Mouse (Mus musculus) hindbrain, embryonic 14.5 days (tissue): ENCODE data around the gene Baz2a. TPM values are rescaled to one million over a fixed set of nuclear protein-coding genes. Genes with fewer than 3 reads are reported as not detected.
"Not testable (repeated sequence)": the region's sequence is repeated elsewhere in the genome, so short reads cannot be mapped to it uniquely, and the experiment has no call there.

ENCODE experiments used
- ATAC-seq: fragments of 200-750 bp; cut with Nextera tagmentation; 2 replicates; pipeline ENCODE4 v1.8.0; 2017; ENCODE audit warnings: moderate number of reproducible peaks, mild to moderate bottlenecking, moderate TSS enrichment, moderate library complexity; ENCODE audit not compliant: low FRiP score
- DNase-seq: peaks from one replicate; pipeline ENCODE4 v3.0.0-alpha.2; 2015; ENCODE audit warnings: low spot score
- H3K27ac ChIP-seq: fragments of 300-500 bp; sonication (generic); 2 replicates; pipeline ENCODE4 v1.5.1; 2014; ENCODE audit warnings: mild to moderate bottlenecking, moderate library complexity
- H3K27me3 ChIP-seq: fragments of 300-500 bp; sonication (generic); 2 replicates; pipeline ENCODE4 v1.6.1; 2014; ENCODE audit warnings: mild to moderate bottlenecking, low read length, mixed read lengths; ENCODE audit not compliant: control insufficient read depth, insufficient read depth
- H3K36me3 ChIP-seq: fragments of 300-500 bp; sonication (generic); replicated peaks from 2 replicates; pipeline ENCODE4 v1.6.1; 2014; ENCODE audit not compliant: control insufficient read depth, insufficient read depth
- H3K4me1 ChIP-seq: fragments of 300-500 bp; sonication (generic); replicated peaks from 2 replicates; pipeline ENCODE4 v1.6.1; 2014; ENCODE audit warnings: antibody characterized with exemption, low read length, mixed read lengths; ENCODE audit not compliant: control insufficient read depth, insufficient read depth
- H3K4me2 ChIP-seq: fragments of 300-500 bp; sonication (generic); replicated peaks from 2 replicates; pipeline ENCODE4 v1.6.1; 2014; ENCODE audit warnings: mild to moderate bottlenecking, moderate library complexity
- H3K4me3 ChIP-seq: fragments of 300-500 bp; sonication (generic); replicated peaks from 2 replicates; pipeline ENCODE4 v1.5.1; 2014; ENCODE audit warnings: mild to moderate bottlenecking, low read length
- H3K9ac ChIP-seq: fragments of 300-500 bp; sonication (generic); 2 replicates; pipeline ENCODE4 v1.6.1; 2014
- H3K9me3 ChIP-seq: fragments of 300-500 bp; sonication (generic); 2 replicates; pipeline ENCODE4 v1.6.1; 2016; ENCODE audit warnings: low read length; ENCODE audit not compliant: control insufficient read depth
- WGBS: fragments of 180-500 bp; shearing (Covaris S2); extraction: QIAGEN DNeasy Blood & Tissue Kit; methylation state at CpG from one replicate; pipeline ENCODE4 v1.1.7; 2014; 5-methylcytosine and 5-hydroxymethylcytosine counted together
- polyA plus RNA-seq: library from polyadenylated mRNA; unstranded; fragments of >200 nt; fragmentation: Nextera tagmentation; extraction: Ambion mirVana; gene quantifications from 2 replicates; pipeline ENCODE4 v1.2.1, GENCODE M21; 2014

The Baz2a gene
- polyA plus RNA-seq, 1 experiment from 2014 or later = 19.0 TPM

GRCm38 (mm10) chr10:128078269-128078668 lies 13.1 kb upstream of the Baz2a start:
- DNase-seq, H3K9me3 ChIP-seq, H3K27ac ChIP-seq, H3K9ac ChIP-seq, H3K4me1 ChIP-seq, ATAC-seq, H3K4me3 ChIP-seq, H3K4me2 ChIP-seq, H3K27me3 ChIP-seq: not testable (repeated sequence)
- H3K36me3 ChIP-seq = peaks cover 39% of the 10 kb centered on the region
- 86% methylated on average over 5 of the region's 5 CpGs for WGBS

- H3K9me3 ChIP-seq = no peaks in the 10 kb centered on the region
- ATAC-seq (no peak), DNase-seq (no peak)
- peaks cover 28% of the 10 kb centered on the region for H3K36me3 ChIP-seq
- no peak overlapping the region for H3K4me2 ChIP-seq
- H3K27ac ChIP-seq = no peak overlapping the region
- peaks cover 15% of the 10 kb centered on the region for H3K4me1 ChIP-seq
- no peak overlapping the region for H3K4me3 ChIP-seq
- 88% methylated on average over 1 of the region's 1 CpGs for WGBS
- H3K9ac ChIP-seq = no peak overlapping the region
- no peaks in the 10 kb centered on the region for H3K27me3 ChIP-seq
Observed at GRCm38 (mm10) chr10:128080496-128080895, 10.9 kb upstream of the Baz2a start.

GRCm38 (mm10) chr10:128081807-128082476 lies 9.4 kb upstream of the Baz2a start:
- peak overlapping the region; percentile 81; the same call in 1 of the 2 replicates for H3K27ac ChIP-seq
- H3K4me3 ChIP-seq = peak overlapping the region; percentile 85
- 64% methylated on average over 6 of the region's 6 CpGs for WGBS
- H3K9me3 ChIP-seq = no peaks in the 10 kb centered on the region
- H3K4me2 ChIP-seq = peak overlapping the region; percentile 64
- peaks cover 36% of the 10 kb centered on the region for H3K36me3 ChIP-seq
- ATAC-seq (no peak), DNase-seq (no peak)
- no peaks in the 10 kb centered on the region for H3K27me3 ChIP-seq
- H3K9ac ChIP-seq = peak overlapping the region; percentile 63
- H3K4me1 ChIP-seq = peaks cover 15% of the 10 kb centered on the region

GRCm38 (mm10) chr10:128082477-128082808 lies 8.9 kb upstream of the Baz2a start:
- Histone ChIP-seq H3K9me3 (no peaks in the 10 kb centered on the region), H3K9ac (peak overlapping the region; percentile 63), H3K27me3 (no peaks in the 10 kb centered on the region), H3K4me1 (peaks cover 15% of the 10 kb centered on the region), H3K27ac (peak overlapping the region; percentile 81), H3K4me2 (peak overlapping the region; percentile 64), H3K36me3 (peaks cover 36% of the 10 kb centered on the region), H3K4me3 (peak overlapping the region; percentile 85)
- 13% methylated on average over 9 of the region's 9 CpGs for WGBS
- DNase-seq = peak; percentile 45
- no peak for ATAC-seq

- Histone ChIP-seq H3K4me2 (peak within 1 kb of the TSS; percentile 99), H3K27me3 (no peaks in the 10 kb centered on the region), H3K4me1 (peaks cover 15% of the 10 kb centered on the region), H3K9me3 (no peaks in the 10 kb centered on the region), H3K27ac (peak within 1 kb of the TSS; percentile 93), H3K4me3 (peak within 1 kb of the TSS; percentile 85), H3K36me3 (peaks cover 36% of the 10 kb centered on the region), H3K9ac (peak within 1 kb of the TSS; percentile 96)
- DNase-seq = peak; percentile 100
- ATAC-seq = peak; percentile 99
- under 1% methylated on average over 34 of the region's 34 CpGs for WGBS
Observed at GRCm38 (mm10) chr10:128082880-128083421, 8.4 kb upstream of the Baz2a start, which contains the start of gene Atp5b. Gene Atp5b (plus strand): TSS chr10:128083273.

- Histone ChIP-seq H3K4me1 (peaks cover 15% of the 10 kb centered on the region), H3K4me2 (peak overlapping the region; percentile 99), H3K27me3 (no peaks in the 10 kb centered on the region), H3K36me3 (peaks cover 41% of the 10 kb centered on the region), H3K9me3 (no peaks in the 10 kb centered on the region), H3K4me3 (peak overlapping the region; percentile 85), H3K27ac (peak overlapping the region; percentile 93), H3K9ac (peak overlapping the region; percentile 96)
- ATAC-seq = no peak
- DNase-seq = no peak
- WGBS = under 1% methylated on average over 22 of the region's 22 CpGs
Observed at GRCm38 (mm10) chr10:128083688-128084087, 7.7 kb upstream of the Baz2a start.

- DNase-seq = no peak
- Histone ChIP-seq H3K9me3 (no peaks in the 10 kb centered on the region), H3K27ac (peak overlapping the region; percentile 93; the same call in 1 of the 2 replicates), H3K27me3 (no peaks in the 10 kb centered on the region), H3K36me3 (peaks cover 45% of the 10 kb centered on the region), H3K4me2 (peak overlapping the region; percentile 99), H3K4me3 (peak overlapping the region; percentile 85), H3K4me1 (peaks cover 15% of the 10 kb centered on the region), H3K9ac (peak overlapping the region; percentile 96)
- 2% methylated on average over 3 of the region's 3 CpGs for whole genome bisulfite sequencing
- ATAC-seq = no peak
Observed at GRCm38 (mm10) chr10:128084160-128084559, 7.2 kb upstream of the Baz2a start.

- H3K36me3 ChIP-seq = peaks cover 62% of the 10 kb centered on the region
- no peak overlapping the region for H3K4me2 ChIP-seq
- no peaks in the 10 kb centered on the region for H3K9me3 ChIP-seq
- H3K27ac ChIP-seq = no peak overlapping the region
- H3K27me3 ChIP-seq = no peaks in the 10 kb centered on the region
- DNase-seq = peak; percentile 55
- H3K4me1 ChIP-seq = peaks cover 22% of the 10 kb centered on the region
- H3K9ac ChIP-seq = no peak overlapping the region
- H3K4me3 ChIP-seq = no peak overlapping the region
- WGBS = 71% methylated on average over 6 of the region's 6 CpGs
- ATAC-seq = no peak
Observed at GRCm38 (mm10) chr10:128086391-128086790, 5.0 kb upstream of the Baz2a start.

GRCm38 (mm10) chr10:128087216-128087615 lies 4.2 kb upstream of the Baz2a start:
- H3K36me3 ChIP-seq = peaks cover 62% of the 10 kb centered on the region
- H3K4me1 ChIP-seq = peaks cover 26% of the 10 kb centered on the region
- not testable (repeated sequence) for H3K4me2 ChIP-seq, H3K27ac ChIP-seq, H3K9me3 ChIP-seq, H3K27me3 ChIP-seq, ATAC-seq, H3K4me3 ChIP-seq, H3K9ac ChIP-seq, DNase-seq
- WGBS = 89% methylated on average over 2 of the region's 2 CpGs
